Mouse (Mus musculus) embryonic facial prominence, embryonic 14.5 days (tissue): ENCODE data around the gene Tex45. TPM values are rescaled to one million over a fixed set of nuclear protein-coding genes. Genes with fewer than 3 reads are reported as not detected.

Experiments
- ATAC-seq: fragments of 200-750 bp; cut with Nextera tagmentation; 2 replicates; pipeline ENCODE4 v1.8.0; 2017; ENCODE audit warnings: low read depth, moderate number of reproducible peaks, moderate TSS enrichment
- DNase-seq: peaks from one replicate; pipeline ENCODE4 v3.0.0-alpha.2; 2015; ENCODE audit warnings: low spot score
- H3K27ac ChIP-seq: fragments of 300-500 bp; sonication (generic); replicated peaks from 2 replicates; pipeline ENCODE4 v1.5.1; 2014; ENCODE audit warnings: low read depth, mild to moderate bottlenecking, low read length, moderate library complexity
- H3K27me3 ChIP-seq: fragments of 300-500 bp; sonication (generic); replicated peaks from 2 replicates; pipeline ENCODE4 v1.6.1; 2014; ENCODE audit warnings: low read length; ENCODE audit not compliant: control insufficient read depth, insufficient read depth
- H3K36me3 ChIP-seq: fragments of 300-500 bp; sonication (generic); 2 replicates; pipeline ENCODE4 v1.6.1; 2014; ENCODE audit warnings: low read length, mixed read lengths; ENCODE audit not compliant: control insufficient read depth, insufficient read depth
- H3K4me1 ChIP-seq: fragments of 300-500 bp; sonication (generic); 2 replicates; pipeline ENCODE4 v1.6.1; 2014; ENCODE audit warnings: antibody characterized with exemption, low read length; ENCODE audit not compliant: control insufficient read depth, insufficient read depth
- H3K4me2 ChIP-seq: fragments of 300-500 bp; sonication (generic); 2 replicates; pipeline ENCODE4 v1.6.1; 2014; ENCODE audit warnings: low read depth, mild to moderate bottlenecking, low read length, moderate library complexity, mixed read lengths
- H3K4me3 ChIP-seq: fragments of 300-500 bp; sonication (generic); 2 replicates; pipeline ENCODE4 v1.5.1; 2014; ENCODE audit warnings: low read depth, mild to moderate bottlenecking, low read length
- H3K9ac ChIP-seq: fragments of 300-500 bp; sonication (generic); 2 replicates; pipeline ENCODE4 v1.6.1; 2014; ENCODE audit warnings: low read depth, mild to moderate bottlenecking, low read length, moderate library complexity, mixed read lengths
- H3K9me3 ChIP-seq: fragments of 300-500 bp; sonication (generic); 2 replicates; pipeline ENCODE4 v1.6.1; 2016; ENCODE audit warnings: low read length; ENCODE audit not compliant: control insufficient read depth
- WGBS: fragments of 180-500 bp; shearing (Covaris S2); extraction: QIAGEN DNeasy Blood & Tissue Kit; methylation state at CpG from one replicate; pipeline ENCODE4 v1.1.7; 2014; 5-methylcytosine and 5-hydroxymethylcytosine counted together
- polyA plus RNA-seq: library from polyadenylated mRNA; unstranded; fragments of >200 nt; fragmentation: Nextera tagmentation; extraction: Ambion mirVana; gene quantifications from 2 replicates; pipeline ENCODE4 v1.2.1, GENCODE M21; 2014

Gene Tex45
- polyA plus RNA-seq, 1 experiment from 2014 or later: 0.18 TPM

GRCm38 (mm10) chr8:3515260-3515671, 44.6 kb downstream of the Tex45 start, which contains the start of gene Pnpla6:
Gene Pnpla6, plus strand, starts transcription at chr8:3515384.
- ATAC-seq: peak; percentile 82
- peak; percentile 94 for DNase-seq
- H3K9ac ChIP-seq: peak within 1 kb of the TSS; percentile 63
- H3K4me1 ChIP-seq: 0 out of 2 replicates have a peak, but pooled peaks cover 3% of the 10 kb centered on the region
- H3K9me3 ChIP-seq: no peaks in the 10 kb centered on the region
- H3K27me3 ChIP-seq: no peaks in the 10 kb centered on the region
- peaks cover 37% of the 10 kb centered on the region for H3K36me3 ChIP-seq
- peak within 1 kb of the TSS; percentile 90 for H3K4me2 ChIP-seq
- WGBS: under 1% methylated on average over 25 of the region's 25 CpGs
- H3K4me3 ChIP-seq: peak within 1 kb of the TSS; percentile 71
- peak within 1 kb of the TSS; percentile 81 for H3K27ac ChIP-seq

GRCm38 (mm10) chr8:3515771-3516417, 45.2 kb downstream of the Tex45 start:
- Histone ChIP-seq H3K9ac (peak overlapping the region; percentile 63), H3K4me3 (peak overlapping the region; percentile 71), H3K4me2 (peak overlapping the region; percentile 90), H3K27me3 (no peaks in the 10 kb centered on the region), H3K4me1 (0 out of 2 replicates have a peak, but pooled peaks cover 3% of the 10 kb centered on the region), H3K36me3 (peaks cover 31% of the 10 kb centered on the region), H3K27ac (peak overlapping the region; percentile 81), H3K9me3 (no peaks in the 10 kb centered on the region)
- peak; percentile 62 for DNase-seq
- ATAC-seq: peak; percentile 24
- WGBS: under 1% methylated on average over 25 of the region's 25 CpGs

- Histone ChIP-seq H3K27me3 (no peaks in the 10 kb centered on the region), H3K4me1 (0 out of 2 replicates have a peak, but pooled peaks cover 3% of the 10 kb centered on the region), H3K4me2 (peak overlapping the region; percentile 90), H3K27ac (peak overlapping the region; percentile 81), H3K36me3 (peaks cover 26% of the 10 kb centered on the region), H3K4me3 (peak overlapping the region; percentile 71), H3K9me3 (no peaks in the 10 kb centered on the region), H3K9ac (peak overlapping the region; percentile 68)
- ATAC-seq (peak; percentile 87), DNase-seq (peak; percentile 97)
- WGBS: 1% methylated on average over 36 of the region's 36 CpGs
These were observed 45.9 kb downstream of the Tex45 start for GRCm38 (mm10) chr8:3516450-3517116.

- Histone ChIP-seq H3K9me3 (no peaks in the 10 kb centered on the region), H3K4me1 (0 out of 2 replicates have a peak, but pooled peaks cover 3% of the 10 kb centered on the region), H3K27me3 (no peaks in the 10 kb centered on the region), H3K36me3 (peaks cover 26% of the 10 kb centered on the region), H3K4me2 (peak overlapping the region; percentile 90), H3K27ac (peak overlapping the region; percentile 81; the same call in 1 of the 2 replicates), H3K4me3 (peak overlapping the region; percentile 71), H3K9ac (peak overlapping the region; percentile 68)
- ATAC-seq (0 out of 2 replicates have a peak, but pooled peaks have one; percentile 2), DNase-seq (peak; percentile 33)
- WGBS: 5% methylated on average over 14 of the region's 16 CpGs
These were observed 46.4 kb downstream of the Tex45 start for GRCm38 (mm10) chr8:3517117-3517495.

- no peaks in the 10 kb centered on the region for H3K4me1 ChIP-seq
- H3K9ac ChIP-seq: no peak overlapping the region
- DNase-seq: no peak
- ATAC-seq: no peak
- H3K4me3 ChIP-seq: no peak overlapping the region
- WGBS: 91% methylated on average over 13 of the region's 13 CpGs
- H3K27ac ChIP-seq: no peak overlapping the region
- H3K27me3 ChIP-seq: no peaks in the 10 kb centered on the region
- H3K9me3 ChIP-seq: no peaks in the 10 kb centered on the region
- H3K4me2 ChIP-seq: no peak overlapping the region
- H3K36me3 ChIP-seq: peaks cover 51% of the 10 kb centered on the region
These were observed 51.5 kb downstream of the Tex45 start for GRCm38 (mm10) chr8:3522007-3522697.

- peaks cover 55% of the 10 kb centered on the region for H3K36me3 ChIP-seq
- no peak for DNase-seq
- no peak overlapping the region for H3K4me2 ChIP-seq
- H3K9ac ChIP-seq: no peak overlapping the region
- H3K9me3 ChIP-seq: no peaks in the 10 kb centered on the region
- H3K27me3 ChIP-seq: no peaks in the 10 kb centered on the region
- H3K4me1 ChIP-seq: no peaks in the 10 kb centered on the region
- H3K4me3 ChIP-seq: no peak overlapping the region
- H3K27ac ChIP-seq: no peak overlapping the region
- WGBS: 87% methylated on average over 5 of the region's 5 CpGs
- no peak for ATAC-seq
These were observed 60.2 kb downstream of the Tex45 start for GRCm38 (mm10) chr8:3530816-3531215.

DNA sequence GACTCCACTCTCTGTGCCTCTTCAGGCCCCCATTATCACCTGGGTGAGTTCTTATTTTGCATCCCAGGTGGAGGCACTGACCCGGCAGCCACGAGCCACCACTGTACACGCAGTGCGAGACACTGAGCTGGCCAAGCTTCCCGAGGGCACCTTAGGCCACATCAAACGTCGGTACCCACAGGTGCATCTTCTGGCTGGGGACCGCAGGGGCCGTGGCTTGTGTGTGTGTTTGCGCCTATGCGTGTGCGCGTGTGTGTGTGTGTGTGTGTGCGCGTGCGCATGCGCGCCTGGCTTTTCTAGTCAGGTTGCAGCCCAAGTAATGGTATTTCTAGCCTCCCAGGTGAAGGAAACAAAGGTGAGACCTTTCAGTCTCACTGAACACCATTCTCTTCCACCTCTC, 61.3 kb downstream of the Tex45 start:
- no peak for DNase-seq
- 94% methylated on average over 18 of the region's 18 CpGs for WGBS
- H3K9ac ChIP-seq: no peak overlapping the region
- no peak for ATAC-seq
- no peaks in the 10 kb centered on the region for H3K27me3 ChIP-seq
- peaks cover 57% of the 10 kb centered on the region for H3K36me3 ChIP-seq
- no peaks in the 10 kb centered on the region for H3K4me1 ChIP-seq
- no peak overlapping the region for H3K27ac ChIP-seq
- no peak overlapping the region for H3K4me2 ChIP-seq
- no peak overlapping the region for H3K4me3 ChIP-seq
- no peaks in the 10 kb centered on the region for H3K9me3 ChIP-seq

DNA sequence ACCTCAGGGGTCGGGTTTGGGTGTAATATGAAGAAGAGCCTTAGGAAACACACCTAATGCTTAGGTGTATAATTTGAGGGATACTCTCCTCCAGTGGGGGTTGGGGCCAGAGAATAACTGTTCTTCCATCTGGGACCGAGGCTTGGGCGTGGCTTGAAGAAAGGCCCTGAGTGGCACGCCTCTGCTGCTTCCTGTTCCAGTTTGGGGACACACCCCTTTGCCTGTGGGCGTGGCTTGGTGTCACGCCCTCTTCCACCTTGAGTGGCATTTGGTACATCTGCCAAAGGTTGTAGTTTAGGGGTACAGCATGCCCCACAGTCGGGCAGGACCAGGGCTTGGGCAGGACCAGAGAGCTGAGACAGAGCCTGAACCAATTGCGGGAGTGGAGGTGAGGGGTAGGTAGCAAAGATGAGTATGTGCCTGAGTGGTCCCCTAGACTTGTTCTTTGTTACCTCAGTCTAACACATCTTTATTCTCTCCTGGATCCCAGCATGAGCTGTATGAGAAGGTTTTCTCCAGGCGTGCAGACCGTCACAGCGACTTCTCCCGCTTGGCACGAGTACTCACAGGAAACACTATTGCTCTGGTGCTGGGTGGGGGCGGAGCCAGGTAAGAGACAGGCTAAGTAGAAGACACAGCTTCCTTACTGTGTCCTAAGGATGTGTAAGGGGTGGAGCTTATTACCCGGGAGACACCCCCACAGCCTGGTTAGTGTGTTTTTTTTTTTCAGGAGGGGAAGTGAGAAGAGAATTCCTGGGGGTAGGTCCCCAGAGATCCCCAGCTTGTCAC, 65.6 kb downstream of the Tex45 start:
- H3K4me3 ChIP-seq: no peak overlapping the region
- H3K27ac ChIP-seq: no peak overlapping the region
- no peaks in the 10 kb centered on the region for H3K4me1 ChIP-seq
- no peak overlapping the region for H3K9ac ChIP-seq
- 62% methylated on average over 15 of the region's 15 CpGs for WGBS
- no peaks in the 10 kb centered on the region for H3K9me3 ChIP-seq
- H3K27me3 ChIP-seq: no peaks in the 10 kb centered on the region
- no peak overlapping the region for H3K4me2 ChIP-seq
- DNase-seq (peak; percentile 5), ATAC-seq (no peak)
- H3K36me3 ChIP-seq: peaks cover 86% of the 10 kb centered on the region
